Mouse (Mus musculus) MEL (cell line): Measurements from ENCODE around the gene St7.

Experiments used
- BHLHE40 ChIP-seq: IDR thresholded peaks from 2 replicates; pipeline ENCODE4 v1.6.1; 2012; ENCODE audit warnings: low read depth, mild to moderate bottlenecking, inconsistent platforms, low read length, improper control_type of control experiment, borderline replicate concordance
- CHD2 ChIP-seq: IDR thresholded peaks from 2 replicates; pipeline ENCODE4 v1.6.1; 2011; ENCODE audit warnings: low read length, improper control_type of control experiment
- CTCF ChIP-seq, 3 experiments: IDR thresholded peaks in 2 of 3; conservative IDR thresholded peaks in 1 of 3; 2 replicates each; pipeline ENCODE4 v1.5.1; 2011 to 2012; ENCODE audit warnings: low read length in 3 of 3, low read depth in 2 of 3, mild to moderate bottlenecking in 2 of 3, improper control_type of control experiment in 1 of 3, inconsistent platforms in 1 of 3, mixed read lengths in 1 of 3, moderate library complexity in 1 of 3; ENCODE audit not compliant: control insufficient read depth in 1 of 3, insufficient read depth in 1 of 3, poor library complexity in 1 of 3, severe bottlenecking in 1 of 3
- ELF1 ChIP-seq: IDR thresholded peaks from 2 replicates; pipeline ENCODE4 v1.6.1; 2014; ENCODE audit warnings: low read depth, mild to moderate bottlenecking, inconsistent platforms, low read length, improper control_type of control experiment, moderate library complexity
- EP300 ChIP-seq, 2 experiments: IDR thresholded peaks; 2 replicates each; pipeline ENCODE4 v1.6.1; 2011; ENCODE audit warnings: improper control_type of control experiment in 2 of 2, low read length in 2 of 2, low read depth in 1 of 2, mild to moderate bottlenecking in 1 of 2
- GABPA ChIP-seq: IDR thresholded peaks from 2 replicates; pipeline ENCODE4 v1.6.1; 2012; ENCODE audit warnings: low read depth, mild to moderate bottlenecking, inconsistent platforms, low read length, improper control_type of control experiment, moderate library complexity
- GATA1 ChIP-seq: IDR thresholded peaks from 2 replicates; pipeline ENCODE4 v1.6.1; 2011; ENCODE audit warnings: low read depth, low read length, improper control_type of control experiment
- POLR2A ChIP-seq, 2 experiments: IDR thresholded peaks; 2 replicates each; pipeline ENCODE4 v1.6.1; 2011 to 2012; ENCODE audit warnings: low read length in 2 of 2, mild to moderate bottlenecking in 2 of 2, control low read depth in 1 of 2, improper control_type of control experiment in 1 of 2, low read depth in 1 of 2, moderate library complexity in 1 of 2; ENCODE audit not compliant: control insufficient read depth in 1 of 2, insufficient read depth in 1 of 2, poor library complexity in 1 of 2
- TCF12 ChIP-seq: IDR thresholded peaks from 2 replicates; pipeline ENCODE4 v1.6.1; 2014; ENCODE audit warnings: low read depth, mild to moderate bottlenecking, inconsistent platforms, low read length, improper control_type of control experiment, moderate library complexity
- UBTF ChIP-seq: IDR thresholded peaks from 2 replicates; pipeline ENCODE4 v1.6.1; 2012; ENCODE audit warnings: low read depth, mild to moderate bottlenecking, inconsistent platforms, low read length, improper control_type of control experiment, moderate library complexity, borderline replicate concordance; ENCODE audit not compliant: insufficient read depth
- ZC3H11A ChIP-seq: IDR thresholded peaks from 2 replicates; pipeline ENCODE4 v1.6.1; 2012; ENCODE audit warnings: low read depth, mild to moderate bottlenecking, inconsistent platforms, low read length, improper control_type of control experiment

DNA sequence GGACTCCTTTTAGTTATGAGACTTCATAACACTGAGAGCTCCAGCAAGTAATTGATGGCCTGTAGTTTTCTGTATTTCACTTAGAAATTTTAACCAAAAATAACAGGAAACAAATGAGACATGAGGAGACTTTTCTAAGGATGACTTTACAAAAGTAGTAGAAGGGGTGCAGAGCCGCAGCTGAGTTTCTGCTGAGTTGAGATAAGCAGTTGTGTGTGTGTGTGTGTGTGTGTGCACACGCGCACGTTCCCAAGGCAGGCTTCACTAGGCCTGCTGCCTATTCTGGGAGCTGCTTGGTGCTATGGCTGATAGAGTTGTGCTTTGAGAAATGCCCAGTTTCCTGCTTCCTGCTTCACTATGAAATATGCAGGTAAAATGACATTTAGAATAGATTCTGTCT is 50.6 kb downstream of the St7 start:
- no peak for TF ChIP-seq CHD2
- TF ChIP-seq GATA1 = peak; percentile 94
- no peak for TF ChIP-seq ZC3H11A
- no peak for TF ChIP-seq POLR2A (IDR thresholded peaks at IDR 0.05; ENCODE audit: control insufficient read depth in 1 of 2, insufficient read depth in 1 of 2, low read depth in 1 of 2, low read length in 2 of 2, poor library complexity in 1 of 2)
- no peak for TF ChIP-seq CTCF (IDR thresholded peaks at IDR 0.05 in 2 of 3, conservative IDR thresholded peaks at IDR 0.05 in 1 of 3; ENCODE audit: control insufficient read depth in 1 of 3, insufficient read depth in 1 of 3, low read depth in 2 of 3, low read length in 3 of 3, poor library complexity in 1 of 3, severe bottlenecking in 1 of 3)
- peak; percentile 97 for TF ChIP-seq BHLHE40
- peak; percentile 97 for TF ChIP-seq TCF12
- peak; percentile 91 to 94 for TF ChIP-seq EP300 (IDR thresholded peaks at IDR 0.05; ENCODE audit: low read depth in 1 of 2, low read length in 2 of 2)
- peak; percentile 72; the same call in 1 of the 2 replicates for TF ChIP-seq GABPA
- TF ChIP-seq UBTF = no peak
- TF ChIP-seq ELF1 = peak; percentile 54; the same call in 1 of the 2 replicates
